Mouse (Mus musculus): ENCODE measurements at regions not wholly inside any gene's neighbourhood (a gene's known extent, or its start where the extent isn't known, plus 50 kb on each side); places are given as distances from the start of the nearest gene placed in this dataset.
"Not testable (repeated sequence)": the region's sequence is repeated elsewhere in the genome, so short reads cannot be mapped to it uniquely, and the experiment has no call there.

GRCm38 (mm10) chr8:57383746-57384320 lies 63.0 kb downstream of the Hand2 start:
- Histone ChIP-seq H3K27me3 (ENCODE audit: control insufficient read depth, insufficient read depth, low read length) (no peaks in the 10 kb centered on the region), H3K27ac (ENCODE audit: low read length) (no peak overlapping the region), H3K9ac (ENCODE audit: low read length) (no peak overlapping the region), H3K4me3 (ENCODE audit: low read length) (no peak overlapping the region), H3K4me2 (ENCODE audit: low read depth, low read length) (no peak overlapping the region), H3K9me3 (replicated peaks; ENCODE audit: control insufficient read depth, low read length) (no peaks in the 10 kb centered on the region), H3K4me1 (ENCODE audit: control insufficient read depth, insufficient read depth, low read length) (peaks cover under 1% of the 10 kb centered on the region; the same call in 1 of the 2 replicates), H3K36me3 (ENCODE audit: control insufficient read depth, insufficient read depth) (no peaks in the 10 kb centered on the region)
- ATAC-seq (replicated peaks; ENCODE audit: extremely low read depth, insufficient read depth, low FRiP score), result no peak
- WGBS, result 65% methylated on average over 9 of the region's 9 CpGs

GRCm38 (mm10) chr8:57387627-57388026 lies 66.8 kb downstream of the Hand2 start:
- Histone ChIP-seq H3K9me3 (replicated peaks; ENCODE audit: control insufficient read depth, low read length) (peaks cover 7% of the 10 kb centered on the region; the same call in 1 of the 2 replicates), H3K4me3 (ENCODE audit: low read length) (no peak overlapping the region), H3K9ac (ENCODE audit: low read length) (no peak overlapping the region), H3K27me3 (ENCODE audit: control insufficient read depth, insufficient read depth, low read length) (no peaks in the 10 kb centered on the region), H3K36me3 (ENCODE audit: control insufficient read depth, insufficient read depth) (no peaks in the 10 kb centered on the region), H3K4me2 (ENCODE audit: low read depth, low read length) (no peak overlapping the region), H3K27ac (ENCODE audit: low read length) (no peak overlapping the region), H3K4me1 (ENCODE audit: control insufficient read depth, insufficient read depth, low read length) (no peaks in the 10 kb centered on the region; the same call in 1 of the 2 replicates)
- WGBS, result 85% methylated on average over 5 of the region's 5 CpGs
- no peak for ATAC-seq (replicated peaks; ENCODE audit: extremely low read depth, insufficient read depth, low FRiP score)

GRCm38 (mm10) chr8:57388579-57388978 lies 67.1 kb upstream of the Scrg1 start:
- H3K4me2 ChIP-seq (ENCODE audit: low read depth, low read length), result no peak overlapping the region
- ATAC-seq (replicated peaks; ENCODE audit: extremely low read depth, insufficient read depth, low FRiP score), result no peak
- no peak overlapping the region for H3K27ac ChIP-seq (ENCODE audit: low read length)
- peaks cover 7% of the 10 kb centered on the region; the same call in 1 of the 2 replicates for H3K9me3 ChIP-seq (replicated peaks; ENCODE audit: control insufficient read depth, low read length)
- H3K9ac ChIP-seq (ENCODE audit: low read length), result no peak overlapping the region
- no peaks in the 10 kb centered on the region for H3K27me3 ChIP-seq (ENCODE audit: control insufficient read depth, insufficient read depth, low read length)
- no peaks in the 10 kb centered on the region for H3K36me3 ChIP-seq (ENCODE audit: control insufficient read depth, insufficient read depth)
- H3K4me1 ChIP-seq (ENCODE audit: control insufficient read depth, insufficient read depth, low read length), result no peaks in the 10 kb centered on the region; the same call in 1 of the 2 replicates
- 67% methylated on average over 4 of the region's 4 CpGs for WGBS
- H3K4me3 ChIP-seq (ENCODE audit: low read length), result no peak overlapping the region

- no peaks in the 10 kb centered on the region for H3K36me3 ChIP-seq (ENCODE audit: control insufficient read depth, insufficient read depth)
- H3K27me3 ChIP-seq (ENCODE audit: control insufficient read depth, insufficient read depth, low read length), result no peaks in the 10 kb centered on the region
- ATAC-seq (replicated peaks; ENCODE audit: extremely low read depth, insufficient read depth, low FRiP score), result peak; percentile 41
- no peak overlapping the region for H3K9ac ChIP-seq (ENCODE audit: low read length)
- H3K4me1 ChIP-seq (ENCODE audit: control insufficient read depth, insufficient read depth, low read length), result peaks cover 29% of the 10 kb centered on the region
- 27% methylated on average over 3 of the region's 3 CpGs for whole genome bisulfite sequencing
- H3K27ac ChIP-seq (ENCODE audit: low read length), result peak overlapping the region; percentile 89
- no peak overlapping the region for H3K4me3 ChIP-seq (ENCODE audit: low read length)
- no peaks in the 10 kb centered on the region for H3K9me3 ChIP-seq (replicated peaks; ENCODE audit: control insufficient read depth, low read length)
- no peak overlapping the region for H3K4me2 ChIP-seq (ENCODE audit: low read depth, low read length)
These were observed 57.6 kb upstream of the Scrg1 start for GRCm38 (mm10) chr8:57397999-57398635.

- H3K4me2 ChIP-seq (ENCODE audit: low read depth, low read length); H3K4me3 ChIP-seq (ENCODE audit: low read length); H3K9ac ChIP-seq (ENCODE audit: low read length); H3K9me3 ChIP-seq (replicated peaks; ENCODE audit: control insufficient read depth, low read length); H3K36me3 ChIP-seq (ENCODE audit: control insufficient read depth, insufficient read depth); H3K27me3 ChIP-seq (ENCODE audit: control insufficient read depth, insufficient read depth, low read length); ATAC-seq (replicated peaks; ENCODE audit: extremely low read depth, insufficient read depth, low FRiP score): not testable (repeated sequence)
- Histone ChIP-seq H3K27ac (ENCODE audit: low read length) (peak overlapping the region; percentile 94), H3K4me1 (ENCODE audit: control insufficient read depth, insufficient read depth, low read length) (peaks cover 29% of the 10 kb centered on the region)
These were observed 55.6 kb upstream of the Scrg1 start for GRCm38 (mm10) chr8:57400171-57400570.

- peak overlapping the region; percentile 94 for H3K27ac ChIP-seq (ENCODE audit: low read length)
- 22% methylated on average over 12 of the region's 12 CpGs for WGBS
- H3K9me3 ChIP-seq (replicated peaks; ENCODE audit: control insufficient read depth, low read length), result no peaks in the 10 kb centered on the region
- peak overlapping the region; percentile 27; the same call in 1 of the 2 replicates for H3K4me2 ChIP-seq (ENCODE audit: low read depth, low read length)
- H3K9ac ChIP-seq (ENCODE audit: low read length), result peak overlapping the region; percentile 28
- H3K4me3 ChIP-seq (ENCODE audit: low read length), result no peak overlapping the region
- peak; percentile 85 for ATAC-seq (replicated peaks; ENCODE audit: extremely low read depth, insufficient read depth, low FRiP score)
- peaks cover 29% of the 10 kb centered on the region for H3K4me1 ChIP-seq (ENCODE audit: control insufficient read depth, insufficient read depth, low read length)
- H3K36me3 ChIP-seq (ENCODE audit: control insufficient read depth, insufficient read depth), result no peaks in the 10 kb centered on the region
- H3K27me3 ChIP-seq (ENCODE audit: control insufficient read depth, insufficient read depth, low read length), result no peaks in the 10 kb centered on the region
These were observed 54.7 kb upstream of the Scrg1 start for GRCm38 (mm10) chr8:57400776-57401631.

GRCm38 (mm10) chr8:57401661-57402060 lies 54.1 kb upstream of the Scrg1 start:
- H3K27ac ChIP-seq (ENCODE audit: low read length), result peak overlapping the region; percentile 94
- 26% methylated on average over 1 of the region's 1 CpGs for WGBS

GRCm38 (mm10) chr8:57402200-57402599 lies 53.5 kb upstream of the Scrg1 start:
- 50% methylated on average over 5 of the region's 5 CpGs for WGBS
- peak overlapping the region; percentile 94 for H3K27ac ChIP-seq (ENCODE audit: low read length)
- H3K9me3 ChIP-seq (replicated peaks; ENCODE audit: control insufficient read depth, low read length), result no peaks in the 10 kb centered on the region
- ATAC-seq (replicated peaks; ENCODE audit: extremely low read depth, insufficient read depth, low FRiP score), result no peak
- H3K4me2 ChIP-seq (ENCODE audit: low read depth, low read length), result no peak overlapping the region
- peaks cover 29% of the 10 kb centered on the region for H3K4me1 ChIP-seq (ENCODE audit: control insufficient read depth, insufficient read depth, low read length)
- H3K36me3 ChIP-seq (ENCODE audit: control insufficient read depth, insufficient read depth), result no peaks in the 10 kb centered on the region
- H3K9ac ChIP-seq (ENCODE audit: low read length), result no peak overlapping the region
- no peak overlapping the region for H3K4me3 ChIP-seq (ENCODE audit: low read length)
- H3K27me3 ChIP-seq (ENCODE audit: control insufficient read depth, insufficient read depth, low read length), result no peaks in the 10 kb centered on the region

More at GRCm38 (mm10) chr8:57401661-57402060, 54.1 kb upstream of the Scrg1 start:
- peak overlapping the region; percentile 27; the same call in 1 of the 2 replicates for H3K4me2 ChIP-seq (ENCODE audit: low read depth, low read length)
- H3K4me1 ChIP-seq (ENCODE audit: control insufficient read depth, insufficient read depth, low read length), result peaks cover 29% of the 10 kb centered on the region
- H3K27me3 ChIP-seq (ENCODE audit: control insufficient read depth, insufficient read depth, low read length), result no peaks in the 10 kb centered on the region
- no peak overlapping the region for H3K4me3 ChIP-seq (ENCODE audit: low read length)
- no peaks in the 10 kb centered on the region for H3K9me3 ChIP-seq (replicated peaks; ENCODE audit: control insufficient read depth, low read length)
- H3K36me3 ChIP-seq (ENCODE audit: control insufficient read depth, insufficient read depth), result no peaks in the 10 kb centered on the region
- no peak for ATAC-seq (replicated peaks; ENCODE audit: extremely low read depth, insufficient read depth, low FRiP score)
- H3K9ac ChIP-seq (ENCODE audit: low read length), result 0 out of 2 replicates have a peak overlapping the region, but pooled peaks have one; percentile 11
